Comparison of ENCODE assay signal across 10 mouse cellular contexts in the genomic region with DNA sequence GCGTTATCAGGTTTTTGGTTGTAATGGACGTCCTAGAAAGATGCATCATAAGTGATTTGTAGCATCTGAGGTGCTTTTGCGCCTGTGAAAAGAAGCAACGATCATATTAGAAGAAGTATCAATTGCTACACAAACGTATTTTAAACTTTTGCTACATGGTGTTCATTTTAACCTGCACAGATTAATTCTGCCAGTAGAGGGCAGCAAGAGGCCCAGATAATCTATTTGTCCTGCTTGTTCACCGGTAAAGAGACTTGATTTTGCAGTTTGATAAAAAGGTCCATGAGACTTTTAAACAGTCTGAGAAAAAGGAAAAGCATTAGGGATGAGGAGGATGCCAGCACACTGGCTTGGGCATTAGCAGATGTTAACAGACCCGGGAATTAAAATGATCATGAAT. TPM values are rescaled to one million over a fixed set of nuclear protein-coding genes. Genes with fewer than 3 reads are reported as not detected.
DNase-seq lines count a peak whose midpoint lies in the region; ATAC-seq lines count a peak whose summit lies in the region.
"Had no signal": no experiment of that assay in that cellular context is flagged by ENCODE, and none has a peak within 500 bp of the region (broad histone marks: within the 10 kb centered on the region; RNA-seq: fewer than 3 reads in every experiment).

No protein-coding gene starts in this region.

- intact Hi-C loops in heart, postnatal 14 days (cut with DNase I), result loop anchor here (5.0 kb wide), 1 partner anchor 71 kb away; the partner anchor contains the start of gene Defb29
- intact Hi-C loops in left cerebral cortex, postnatal 4 days (cut with DNase I), result no loop called here

- H3K4me3 ChIP-seq in megakaryocyte, embryonic 14.5 days (replicated peaks), result peak overlapping the region; percentile 78

- H3K27me3 ChIP-seq in megakaryocyte, embryonic 14.5 days (replicated peaks), result peaks cover 17% of the 10 kb centered on the region

- DNase-seq in adrenal gland, adult (ENCODE audit: inconsistent age in 2 of 2, low spot score in 1 of 2), result peak; percentile 13 to 83
- DNase-seq in adrenal gland, postnatal 4 days (ENCODE audit: low spot score in 2 of 2), result no peak
- DNase-seq in adrenal gland, postnatal 14 days, result peak; percentile 58
- DNase-seq in heart, postnatal 14 days, result peak; percentile 15 to 56
- DNase-seq in left cerebral cortex, postnatal 4 days, result peak; percentile 17
- peak; percentile 48 for DNase-seq in right cerebral cortex, postnatal 4 days

- H3K4me1 ChIP-seq in megakaryocyte, embryonic 14.5 days, result peaks cover 7% of the 10 kb centered on the region; the same call in 1 of the 2 replicates

- ATAC-seq in megakaryocyte, adult 5-6 weeks (ENCODE audit: poor library complexity, severe bottlenecking), result no peak; the same call in 1 of the 2 replicates

- no peaks in the 10 kb centered on the region for H3K9me3 ChIP-seq in megakaryocyte, embryonic 14.5 days

- H3K36me3 ChIP-seq in megakaryocyte, embryonic 14.5 days (replicated peaks; ENCODE audit: low read length), result no peaks in the 10 kb centered on the region

RNA-seq across cellular contexts. Expression of gene Defb20, which starts 5.9 kb away (rescaled TPM):
- total RNA-seq in adrenal gland, postnatal 4 days (2021), result not detected
- polyA plus RNA-seq in megakaryocyte, embryonic 14.5 days (2012; ENCODE audit: insufficient read depth, low replicate concordance), result not detected in 2 replicates
- total RNA-seq in megakaryocyte, adult 5-6 weeks (2015), result not detected in 2 replicates
- not detected in 2 replicates for total RNA-seq in megakaryocyte, adult 5-6 weeks (2017)
- total RNA-seq in adrenal gland, postnatal 14 days (2021), result not detected in 2 replicates
- not detected for total RNA-seq in heart, postnatal 14 days (2021)
- not detected for total RNA-seq in left cerebral cortex, postnatal 4 days (2021)
- polyA plus RNA-seq: C2C12; heart, embryonic 14.5 days had no signal

RNA-seq across cellular contexts. Expression of gene Defb23, which starts 6.6 kb away (rescaled TPM):
- total RNA-seq in adrenal gland, postnatal 4 days (2021), result not detected
- not detected in 2 replicates for polyA plus RNA-seq in megakaryocyte, embryonic 14.5 days (2012; ENCODE audit: insufficient read depth, low replicate concordance)
- not detected in 2 replicates for total RNA-seq in megakaryocyte, adult 5-6 weeks (2015)
- total RNA-seq in megakaryocyte, adult 5-6 weeks (2017), result not detected in 2 replicates
- not detected in 2 replicates for total RNA-seq in adrenal gland, postnatal 14 days (2021)
- not detected for total RNA-seq in heart, postnatal 14 days (2021)
- total RNA-seq in left cerebral cortex, postnatal 4 days (2021), result not detected
- polyA plus RNA-seq: C2C12; heart, embryonic 14.5 days had no signal

RNA-seq across cellular contexts. Expression of gene Defb22, which starts 19.0 kb away (rescaled TPM):
- not detected for total RNA-seq in adrenal gland, postnatal 4 days (2021)
- polyA plus RNA-seq in megakaryocyte, embryonic 14.5 days (2012; ENCODE audit: insufficient read depth, low replicate concordance), result not detected in 2 replicates
- not detected in 2 replicates for total RNA-seq in megakaryocyte, adult 5-6 weeks (2015)
- not detected in 2 replicates for total RNA-seq in megakaryocyte, adult 5-6 weeks (2017)
- total RNA-seq in adrenal gland, postnatal 14 days (2021), result not detected in 2 replicates
- total RNA-seq in heart, postnatal 14 days (2021), result not detected
- not detected for total RNA-seq in left cerebral cortex, postnatal 4 days (2021)
- polyA plus RNA-seq: C2C12; heart, embryonic 14.5 days had no signal

RNA-seq across cellular contexts. Expression of gene Defb26, which starts 40.5 kb away (rescaled TPM):
- total RNA-seq in adrenal gland, postnatal 4 days (2021), result not detected
- polyA plus RNA-seq in megakaryocyte, embryonic 14.5 days (2012; ENCODE audit: insufficient read depth, low replicate concordance), result not detected in 2 replicates
- not detected in 2 replicates for total RNA-seq in megakaryocyte, adult 5-6 weeks (2015)
- not detected in 2 replicates for total RNA-seq in megakaryocyte, adult 5-6 weeks (2017)
- not detected in 2 replicates for total RNA-seq in adrenal gland, postnatal 14 days (2021)
- total RNA-seq in heart, postnatal 14 days (2021), result not detected
- total RNA-seq in left cerebral cortex, postnatal 4 days (2021), result not detected
- polyA plus RNA-seq: C2C12; heart, embryonic 14.5 days had no signal

RNA-seq across cellular contexts. Expression of gene Defb28, which starts 47.1 kb away (rescaled TPM):
- total RNA-seq in adrenal gland, postnatal 4 days (2021), result not detected
- not detected in 2 replicates for polyA plus RNA-seq in megakaryocyte, embryonic 14.5 days (2012; ENCODE audit: insufficient read depth, low replicate concordance)
- not detected in 2 replicates for total RNA-seq in megakaryocyte, adult 5-6 weeks (2015)
- total RNA-seq in megakaryocyte, adult 5-6 weeks (2017), result not detected in 2 replicates
- not detected in 2 replicates for total RNA-seq in adrenal gland, postnatal 14 days (2021)
- total RNA-seq in heart, postnatal 14 days (2021), result not detected
- not detected for total RNA-seq in left cerebral cortex, postnatal 4 days (2021)
- polyA plus RNA-seq: heart, embryonic 14.5 days had no signal

Comparison
In these comparisons a context has a peak if more than half of its experiments do, and no peak if none do; other contexts are left out.
1. DNase-seq: peak in adrenal gland, adult (2 of 2), adrenal gland, postnatal 14 days (single experiment), heart, postnatal 14 days (2 of 2), left cerebral cortex, postnatal 4 days (single experiment) and right cerebral cortex, postnatal 4 days (single experiment); none in adrenal gland, postnatal 4 days (0 of 2).